Mouse (Mus musculus) kidney, adult 2 months (tissue): ENCODE data around the gene Pms1. TPM values are rescaled to one million over a fixed set of nuclear protein-coding genes. Genes with fewer than 3 reads are reported as not detected.

Experiments
- DNase-seq: peaks from one replicate; pipeline ENCODE4 v3.0.0; 2021
- H3K27ac ChIP-seq: fragments of 200-500 bp; 2 replicates; pipeline ENCODE4 v1.5.1; 2012; ENCODE audit warnings: low read depth, low read length, control low read depth, inconsistent platforms; ENCODE audit not compliant: insufficient read depth
- H3K27me3 ChIP-seq: fragments of 200-500 bp; replicated peaks from 2 replicates; pipeline ENCODE4 v1.6.1; 2012; ENCODE audit warnings: mild to moderate bottlenecking, moderate library complexity, low read length, inconsistent platforms; ENCODE audit not compliant: control insufficient read depth, insufficient read depth
- H3K36me3 ChIP-seq: fragments of 200-500 bp; 2 replicates; pipeline ENCODE4 v1.6.1; 2012; ENCODE audit warnings: mild to moderate bottlenecking, moderate library complexity, low read length, inconsistent platforms; ENCODE audit not compliant: control insufficient read depth, insufficient read depth
- H3K4me1 ChIP-seq: fragments of 200-500 bp; 2 replicates; pipeline ENCODE4 v1.6.1; 2011; ENCODE audit warnings: low read length; ENCODE audit not compliant: control insufficient read depth, insufficient read depth
- H3K4me3 ChIP-seq: fragments of 200-500 bp; 2 replicates; pipeline ENCODE4 v1.5.1; 2011; ENCODE audit warnings: mild to moderate bottlenecking, low read depth, low read length, control low read depth; ENCODE audit not compliant: insufficient read depth
- CTCF ChIP-seq: fragments of 200-500 bp; conservative IDR thresholded peaks from 2 replicates; pipeline ENCODE4 v1.5.1; 2011; ENCODE audit warnings: low read depth, mild to moderate bottlenecking, control low read depth, low read length, moderate library complexity, mixed read lengths; ENCODE audit not compliant: insufficient read depth, insufficient read length
- POLR2A ChIP-seq: fragments of 200-500 bp; IDR thresholded peaks from one replicate; pipeline ENCODE4 v1.6.1; 2011; ENCODE audit warnings: low read depth, low read length, control low read depth
- WGBS: fragments of 180-500 bp; shearing (Covaris S2); methylation state at CpG from one replicate; pipeline ENCODE4 v1.1.7; 2018; 5-methylcytosine and 5-hydroxymethylcytosine counted together
- polyA plus RNA-seq: library from polyadenylated mRNA; depleted of rRNA; stranded (reverse); fragments of >200 nt; gene quantifications from 2 replicates; pipeline ENCODE4 v1.2.3, GENCODE M21; 2012

The Pms1 gene
- polyA plus RNA-seq, 1 experiment, result 1.3 TPM

DNA sequence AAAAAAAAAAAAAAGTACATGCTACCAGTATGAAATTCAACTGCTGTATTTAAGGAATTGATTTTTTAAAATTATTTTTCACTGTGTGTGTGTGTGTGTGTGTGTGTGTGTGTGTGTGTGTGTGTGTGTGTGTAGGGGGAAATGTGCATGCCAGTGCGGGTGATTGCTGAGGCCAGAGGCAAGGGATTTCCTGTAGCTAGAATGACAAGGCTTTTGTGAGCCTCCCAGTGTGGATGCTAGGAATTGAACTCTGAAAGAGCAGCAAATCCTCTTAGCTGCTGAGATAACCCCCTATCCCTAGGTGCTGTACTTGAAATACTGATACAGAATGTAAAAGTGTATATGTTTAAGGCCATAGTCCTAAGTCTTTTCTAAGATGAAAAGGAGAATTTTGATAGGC is 70.8 kb downstream of the Pms1 start:
- H3K4me3 ChIP-seq, result no peak overlapping the region
- H3K27me3 ChIP-seq, result no peaks in the 10 kb centered on the region
- H3K36me3 ChIP-seq, result no peaks in the 10 kb centered on the region
- H3K4me1 ChIP-seq, result no peaks in the 10 kb centered on the region
- WGBS, result 77% methylated on average over 1 of the region's 1 CpGs
- DNase-seq, result no peak
- H3K27ac ChIP-seq, result no peak overlapping the region
- TF ChIP-seq POLR2A, result no peak
- TF ChIP-seq CTCF, result no peak

DNA sequence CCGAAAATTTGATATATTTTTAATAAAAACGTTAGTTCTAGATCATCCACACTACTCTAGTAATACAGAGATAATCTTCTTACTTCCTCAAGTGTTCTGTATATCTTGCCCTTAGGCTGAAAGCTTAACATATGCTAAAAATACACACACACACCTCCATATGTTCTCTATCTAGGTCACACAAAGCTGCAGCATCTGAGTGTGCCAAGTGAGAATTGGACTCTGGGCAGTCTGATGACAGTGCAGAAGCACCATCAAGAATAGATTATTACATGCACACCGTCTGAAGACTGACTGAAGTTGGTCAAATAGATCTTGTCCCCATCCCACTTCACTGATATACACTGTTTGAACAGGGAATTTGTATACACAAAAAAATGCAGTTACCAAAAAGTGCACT is 71.2 kb downstream of the Pms1 start:
- Histone ChIP-seq H3K36me3 (no peaks in the 10 kb centered on the region), H3K27me3 (no peaks in the 10 kb centered on the region), H3K4me1 (no peaks in the 10 kb centered on the region), H3K4me3 (no peak overlapping the region), H3K27ac (no peak overlapping the region)
- no peak for TF ChIP-seq POLR2A
- no peak for TF ChIP-seq CTCF
- DNase-seq, result no peak
- WGBS, result 90% methylated on average over 3 of the region's 3 CpGs

DNA sequence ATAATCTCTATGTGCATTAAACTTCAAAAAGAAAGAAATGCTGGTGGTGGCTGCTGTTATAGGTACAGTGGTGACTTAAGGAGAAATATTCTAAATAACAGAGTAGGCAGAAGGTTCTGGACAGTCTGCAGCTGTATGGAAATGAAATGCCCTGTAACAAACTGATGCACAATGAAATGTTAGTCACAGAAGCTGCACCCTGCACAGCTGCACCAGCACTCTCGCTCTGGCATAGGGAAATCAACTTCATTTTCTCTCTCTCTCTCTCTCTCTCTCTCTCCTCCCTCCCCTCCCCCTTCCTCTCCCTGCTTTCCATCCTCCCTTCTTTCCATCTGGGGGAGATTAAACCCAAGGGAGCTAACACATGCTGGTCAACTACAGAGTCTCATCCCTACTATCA is 72.0 kb downstream of the Pms1 start:
- 79% methylated on average over 1 of the region's 1 CpGs for WGBS
- DNase-seq, result no peak
- TF ChIP-seq POLR2A, result no peak
- TF ChIP-seq CTCF, result no peak

DNA sequence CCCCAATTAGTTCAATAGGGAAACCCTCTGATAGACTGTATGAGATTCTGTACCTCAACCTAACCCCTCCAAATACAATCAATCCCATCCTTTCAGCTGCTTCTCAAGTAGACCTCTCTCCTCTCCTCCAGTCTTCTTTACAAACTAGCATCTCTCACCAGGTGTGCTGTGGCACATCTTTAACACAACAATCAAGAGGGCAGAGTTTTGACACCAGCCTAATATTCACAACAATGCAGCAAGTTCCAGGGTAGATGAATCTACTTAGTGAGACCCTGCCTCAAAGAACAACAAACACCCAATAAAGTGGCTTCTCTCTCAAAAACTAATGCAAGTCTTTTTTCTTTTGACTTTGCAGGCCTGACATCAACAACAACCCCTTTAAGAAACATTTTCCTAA is 86.7 kb downstream of the Pms1 start:
- no peak for TF ChIP-seq CTCF
- no peak for TF ChIP-seq POLR2A
- no peak for DNase-seq
- no peaks in the 10 kb centered on the region for H3K27me3 ChIP-seq
- H3K27ac ChIP-seq, result no peak overlapping the region
- H3K4me1 ChIP-seq, result no peaks in the 10 kb centered on the region
- no peaks in the 10 kb centered on the region for H3K36me3 ChIP-seq
- no peak overlapping the region for H3K4me3 ChIP-seq

More for the DNA sequence above, 72.0 kb downstream of the Pms1 start:
- Histone ChIP-seq H3K4me1 (no peaks in the 10 kb centered on the region), H3K4me3 (no peak overlapping the region), H3K36me3 (no peaks in the 10 kb centered on the region), H3K27ac (no peak overlapping the region), H3K27me3 (no peaks in the 10 kb centered on the region)

DNA sequence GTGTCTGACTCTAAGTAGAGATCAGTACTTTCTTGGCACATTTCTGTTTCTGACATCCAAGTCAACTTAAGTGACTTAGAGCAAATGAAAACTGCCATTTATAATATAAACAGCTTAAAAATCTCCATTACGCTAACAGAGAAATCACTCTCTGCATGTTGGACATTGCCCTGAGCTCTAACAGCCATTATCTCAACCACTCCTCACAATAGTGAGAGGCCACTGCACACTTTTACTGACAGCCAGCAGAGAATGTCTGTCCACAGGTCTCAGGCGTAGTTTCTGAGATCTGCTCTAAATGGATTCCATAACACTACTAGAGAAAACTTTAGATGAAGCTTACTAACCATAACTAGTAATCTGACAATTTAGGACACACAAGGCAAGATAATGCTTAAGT is 92.9 kb downstream of the Pms1 start:
- 96% methylated on average over 2 of the region's 2 CpGs for WGBS
- H3K36me3 ChIP-seq, result no peaks in the 10 kb centered on the region
- TF ChIP-seq CTCF (no peak), POLR2A (no peak)
- no peaks in the 10 kb centered on the region for H3K4me1 ChIP-seq
- H3K4me3 ChIP-seq, result no peak overlapping the region
- H3K27ac ChIP-seq, result no peak overlapping the region
- no peak for DNase-seq
- no peaks in the 10 kb centered on the region for H3K27me3 ChIP-seq

DNA sequence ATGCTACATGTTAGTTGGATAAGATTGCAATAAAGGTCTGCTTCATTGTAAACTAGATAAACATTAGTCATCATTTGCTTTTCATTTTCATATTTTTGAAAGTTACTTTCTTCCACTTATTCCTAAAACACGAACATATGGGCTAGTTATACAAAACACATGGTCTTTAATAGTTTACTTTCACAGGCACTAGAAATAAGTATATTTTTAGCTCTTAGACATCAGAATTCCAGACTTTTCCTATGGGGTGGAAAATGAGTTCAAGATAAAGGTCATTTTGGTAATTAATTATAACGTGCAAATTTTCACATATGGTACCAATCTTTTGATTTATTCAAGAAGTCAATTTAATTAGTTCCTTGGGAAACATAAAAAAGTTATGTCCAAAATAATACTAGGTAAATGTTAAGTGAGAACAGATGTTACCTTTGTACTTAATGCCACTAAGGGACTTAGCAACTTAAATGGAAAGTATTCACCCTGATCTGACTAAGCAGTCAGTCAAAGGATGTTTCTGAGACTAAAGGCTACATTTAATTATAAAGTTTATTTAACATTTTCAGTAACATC is 95.1 kb downstream of the Pms1 start:
- Histone ChIP-seq H3K4me3 (no peak overlapping the region), H3K4me1 (no peaks in the 10 kb centered on the region), H3K27ac (no peak overlapping the region), H3K27me3 (no peaks in the 10 kb centered on the region), H3K36me3 (no peaks in the 10 kb centered on the region)
- WGBS, result 79% methylated on average over 2 of the region's 2 CpGs
- TF ChIP-seq CTCF, result no peak
- no peak for DNase-seq

DNA sequence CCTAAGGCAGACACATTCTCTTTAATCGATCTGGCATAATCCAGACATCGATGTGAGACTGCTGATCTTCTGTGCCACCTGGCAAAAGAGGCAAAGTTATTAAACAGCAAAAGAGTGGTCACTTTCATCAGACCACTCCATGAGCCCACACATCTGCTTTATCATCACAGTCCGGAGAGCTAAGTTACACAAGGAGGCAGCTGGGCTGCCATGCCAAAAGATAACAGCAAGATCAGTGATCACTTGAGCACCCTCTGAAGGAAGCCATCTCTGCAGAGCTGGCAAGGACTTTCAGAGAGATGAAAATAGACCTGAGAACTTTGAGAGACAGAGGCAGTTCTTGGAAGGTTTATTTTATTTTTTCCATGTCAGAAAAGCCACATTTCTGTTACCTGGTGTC is 102.3 kb downstream of the Pms1 start:
- WGBS, result 87% methylated on average over 3 of the region's 3 CpGs
- Histone ChIP-seq H3K36me3 (no peaks in the 10 kb centered on the region; the same call in none of the 2 replicates), H3K4me1 (no peaks in the 10 kb centered on the region), H3K27me3 (no peaks in the 10 kb centered on the region), H3K27ac (no peak overlapping the region), H3K4me3 (no peak overlapping the region)
- TF ChIP-seq POLR2A (no peak), CTCF (no peak)
- DNase-seq, result no peak
